Mouse (Mus musculus) stomach, embryonic 14.5 days (tissue): ENCODE measurements around the gene Gse1. TPM values are rescaled to one million over a fixed set of nuclear protein-coding genes. Genes with fewer than 3 reads are reported as not detected.
A peak's percentile ranks its signal among the peaks of the same experiment; 100 is the strongest.

ENCODE experiments used
- ATAC-seq: fragments of 200-750 bp; cut with Nextera tagmentation; 2 replicates; pipeline ENCODE4 v1.8.0; 2017; ENCODE audit warnings: low read depth, moderate TSS enrichment; ENCODE audit not compliant: insufficient number of reproducible peaks, insufficient read depth, low FRiP score
- H3K27ac ChIP-seq: fragments of 300-500 bp; sonication (generic); 2 replicates; pipeline ENCODE4 v1.5.1; 2014; ENCODE audit warnings: mild to moderate bottlenecking, low read length, moderate library complexity, mixed read lengths
- H3K27me3 ChIP-seq: fragments of 300-500 bp; sonication (generic); 2 replicates; pipeline ENCODE4 v1.6.1; 2014; ENCODE audit warnings: low read length, control low read depth, mixed read lengths; ENCODE audit not compliant: control insufficient read depth, insufficient read depth
- H3K36me3 ChIP-seq: fragments of 300-500 bp; sonication (generic); 2 replicates; pipeline ENCODE4 v1.6.1; 2014; ENCODE audit warnings: mild to moderate bottlenecking, control low read depth, low read length, moderate library complexity, mixed read lengths; ENCODE audit not compliant: control insufficient read depth, insufficient read depth
- H3K4me1 ChIP-seq: fragments of 300-500 bp; sonication (generic); 2 replicates; pipeline ENCODE4 v1.6.1; 2014; ENCODE audit warnings: low read length, control low read depth, mixed read lengths; ENCODE audit not compliant: control insufficient read depth, insufficient read depth
- H3K4me2 ChIP-seq: fragments of 300-500 bp; sonication (generic); replicated peaks from 2 replicates; pipeline ENCODE4 v1.6.1; 2014; ENCODE audit warnings: low read depth, low read length, control low read depth
- H3K4me3 ChIP-seq: fragments of 300-500 bp; sonication (generic); 2 replicates; pipeline ENCODE4 v1.5.1; 2014; ENCODE audit warnings: low read depth, low read length, control low read depth
- H3K9ac ChIP-seq: fragments of 300-500 bp; sonication (generic); replicated peaks from 2 replicates; pipeline ENCODE4 v1.6.1; 2014; ENCODE audit warnings: low read depth, mild to moderate bottlenecking, control low read depth, low read length, moderate library complexity, mixed read lengths
- H3K9me3 ChIP-seq: fragments of 300-500 bp; sonication (generic); 2 replicates; pipeline ENCODE4 v1.6.1; 2016; ENCODE audit warnings: low read depth, low read length, control low read depth; ENCODE audit not compliant: control insufficient read depth
- WGBS: fragments of 180-500 bp; shearing (Covaris S2); extraction: QIAGEN DNeasy Blood & Tissue Kit; methylation state at CpG from one replicate; pipeline ENCODE4 v1.1.7; 2014; 5-methylcytosine and 5-hydroxymethylcytosine counted together
- polyA plus RNA-seq: library from polyadenylated mRNA; unstranded; fragments of >200 nt; fragmentation: Nextera tagmentation; extraction: Ambion mirVana; gene quantifications from 2 replicates; pipeline ENCODE4 v1.2.1, GENCODE M21; 2014

Gene Gse1
- polyA plus RNA-seq, 1 experiment from 2014 or later, result 11.1 TPM

DNA sequence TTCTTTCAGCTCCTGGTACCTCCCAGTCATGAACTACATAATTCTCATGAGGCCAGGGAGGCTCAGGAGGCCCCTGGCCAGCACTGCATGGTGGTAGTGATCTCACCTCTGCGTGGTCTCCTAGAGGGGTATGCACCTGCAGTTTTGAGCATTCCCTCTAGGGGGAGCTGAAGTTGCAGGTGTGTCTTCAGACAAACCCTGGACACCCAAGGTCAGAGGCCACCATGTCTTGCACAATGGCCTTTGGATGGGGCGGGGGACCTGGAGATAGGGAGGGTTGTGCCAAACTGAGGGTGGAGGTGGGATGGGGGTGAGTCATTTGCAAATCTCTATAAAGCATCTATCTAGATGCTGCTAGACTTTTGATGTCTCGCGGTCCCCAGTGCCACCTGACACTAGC, 87.4 kb downstream of the Gse1 start:
- Histone ChIP-seq H3K9me3 (no peaks in the 10 kb centered on the region), H3K4me3 (no peak overlapping the region), H3K4me2 (no peak overlapping the region), H3K27me3 (no peaks in the 10 kb centered on the region), H3K36me3 (no peaks in the 10 kb centered on the region), H3K27ac (no peak overlapping the region), H3K4me1 (peaks cover 7% of the 10 kb centered on the region; the same call in 1 of the 2 replicates), H3K9ac (no peak overlapping the region)
- ATAC-seq, result no peak
- 91% methylated on average over 4 of the region's 4 CpGs for WGBS

- no peak overlapping the region for H3K27ac ChIP-seq
- no peaks in the 10 kb centered on the region for H3K9me3 ChIP-seq
- no peak overlapping the region for H3K4me2 ChIP-seq
- H3K4me1 ChIP-seq, result peaks cover 7% of the 10 kb centered on the region; the same call in 1 of the 2 replicates
- H3K36me3 ChIP-seq, result no peaks in the 10 kb centered on the region
- no peak overlapping the region for H3K4me3 ChIP-seq
- no peaks in the 10 kb centered on the region for H3K27me3 ChIP-seq
- no peak for ATAC-seq
- 84% methylated on average over 7 of the region's 7 CpGs for WGBS
- H3K9ac ChIP-seq, result no peak overlapping the region
These were observed 88.5 kb downstream of the Gse1 start for GRCm38 (mm10) chr8:120316707-120317106.

- Histone ChIP-seq H3K4me2 (no peak overlapping the region), H3K36me3 (no peaks in the 10 kb centered on the region), H3K9ac (no peak overlapping the region), H3K4me3 (no peak overlapping the region), H3K9me3 (no peaks in the 10 kb centered on the region), H3K27me3 (no peaks in the 10 kb centered on the region), H3K4me1 (peaks cover 8% of the 10 kb centered on the region), H3K27ac (no peak overlapping the region)
- WGBS, result 88% methylated on average over 21 of the region's 21 CpGs
- no peak for ATAC-seq
These were observed 89.0 kb downstream of the Gse1 start for GRCm38 (mm10) chr8:120317118-120317824.

GRCm38 (mm10) chr8:120318476-120318991, 90.3 kb downstream of the Gse1 start:
- Histone ChIP-seq H3K9me3 (no peaks in the 10 kb centered on the region), H3K4me2 (no peak overlapping the region), H3K27me3 (no peaks in the 10 kb centered on the region), H3K4me1 (peaks cover 21% of the 10 kb centered on the region), H3K36me3 (no peaks in the 10 kb centered on the region), H3K9ac (no peak overlapping the region), H3K4me3 (no peak overlapping the region), H3K27ac (no peak overlapping the region)
- 47% methylated on average over 12 of the region's 12 CpGs for WGBS
- ATAC-seq, result no peak

DNA sequence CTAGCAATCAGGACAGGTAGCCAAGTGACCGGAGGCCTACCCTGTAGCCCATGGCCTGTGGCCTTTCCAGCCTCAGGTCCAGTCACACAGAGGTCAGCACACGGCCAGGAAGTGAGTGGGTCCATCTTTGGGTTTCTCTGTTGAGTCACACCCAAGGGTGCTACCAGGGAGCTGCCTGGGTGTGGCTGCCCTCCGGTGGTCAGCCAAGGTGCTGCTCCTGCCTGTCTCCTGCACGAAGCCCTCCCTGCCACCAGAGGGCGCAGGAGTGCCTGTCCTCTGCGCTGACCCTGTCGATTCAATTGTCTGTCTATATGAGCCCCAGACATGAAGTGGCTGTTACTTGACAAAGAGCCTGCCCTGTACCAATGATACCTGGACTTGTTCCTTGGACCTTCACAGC, 91.2 kb downstream of the Gse1 start:
- H3K27me3 ChIP-seq, result no peaks in the 10 kb centered on the region
- H3K9me3 ChIP-seq, result no peaks in the 10 kb centered on the region
- ATAC-seq, result no peak
- no peak overlapping the region for H3K27ac ChIP-seq
- 32% methylated on average over 7 of the region's 7 CpGs for WGBS
- no peak overlapping the region for H3K4me3 ChIP-seq
- H3K4me2 ChIP-seq, result no peak overlapping the region
- peaks cover 22% of the 10 kb centered on the region for H3K4me1 ChIP-seq
- H3K9ac ChIP-seq, result no peak overlapping the region
- no peaks in the 10 kb centered on the region for H3K36me3 ChIP-seq

DNA sequence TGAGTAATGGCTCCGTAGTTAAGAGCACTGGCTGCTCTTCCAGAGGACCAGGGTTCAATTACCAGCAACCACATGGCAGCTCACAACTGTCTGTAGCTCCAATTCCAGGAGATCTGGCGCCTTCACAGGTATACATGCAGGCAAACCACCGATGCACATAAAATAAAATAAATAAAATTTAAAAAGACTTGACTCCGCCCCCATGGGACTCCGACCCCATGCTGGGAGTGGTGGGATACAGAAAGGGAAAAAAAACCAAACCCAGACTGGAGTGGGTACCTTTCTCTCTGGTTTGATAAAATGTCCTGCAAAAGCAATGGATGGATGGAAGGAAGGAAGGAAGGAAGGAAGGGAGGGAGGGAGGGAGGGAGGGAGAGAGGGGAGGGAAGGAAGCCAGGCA, 91.9 kb downstream of the Gse1 start:
- Histone ChIP-seq H3K9ac (no peak overlapping the region), H3K27me3 (no peaks in the 10 kb centered on the region), H3K27ac (no peak overlapping the region), H3K36me3 (no peaks in the 10 kb centered on the region), H3K4me1 (peaks cover 22% of the 10 kb centered on the region), H3K4me3 (no peak overlapping the region), H3K9me3 (no peaks in the 10 kb centered on the region), H3K4me2 (no peak overlapping the region)
- no peak for ATAC-seq
- 81% methylated on average over 5 of the region's 5 CpGs for WGBS

DNA sequence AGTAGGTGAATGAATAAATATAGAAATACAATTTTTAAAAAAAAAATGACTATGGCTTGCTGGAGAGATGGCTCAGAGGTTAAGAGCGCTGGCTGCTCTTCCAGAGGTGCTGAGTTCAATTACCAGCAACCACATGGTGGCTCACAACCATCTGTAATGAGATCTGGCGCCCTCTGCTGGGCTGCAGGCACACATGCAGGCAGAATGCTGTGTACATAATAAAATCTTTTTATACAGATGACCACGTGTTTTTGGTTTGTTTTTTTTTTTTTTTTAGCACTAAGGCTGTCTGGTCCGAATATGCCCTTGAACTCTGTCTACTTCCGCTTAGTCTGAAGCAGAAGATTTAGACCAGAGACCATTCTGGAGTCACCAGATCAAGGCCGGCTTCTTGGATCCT, 93.5 kb downstream of the Gse1 start:
- Histone ChIP-seq H3K9me3 (no peaks in the 10 kb centered on the region), H3K9ac (no peak overlapping the region), H3K27me3 (no peaks in the 10 kb centered on the region), H3K4me2 (no peak overlapping the region), H3K27ac (no peak overlapping the region), H3K36me3 (no peaks in the 10 kb centered on the region), H3K4me1 (peaks cover 25% of the 10 kb centered on the region), H3K4me3 (no peak overlapping the region)
- no peak for ATAC-seq
- 49% methylated on average over 6 of the region's 6 CpGs for WGBS

- peak; percentile 44; the same call in 1 of the 2 replicates for ATAC-seq
- Histone ChIP-seq H3K27me3 (no peaks in the 10 kb centered on the region), H3K36me3 (no peaks in the 10 kb centered on the region), H3K4me1 (peaks cover 20% of the 10 kb centered on the region), H3K4me3 (no peak overlapping the region), H3K27ac (no peak overlapping the region; the same call in 1 of the 2 replicates), H3K9ac (no peak overlapping the region), H3K9me3 (no peaks in the 10 kb centered on the region), H3K4me2 (peak overlapping the region; percentile 10)
- WGBS, result 17% methylated on average over 20 of the region's 20 CpGs
These were observed 94.7 kb downstream of the Gse1 start for GRCm38 (mm10) chr8:120322956-120323448.
